Mouse (Mus musculus) retina, embryonic 14.5 days (tissue): ENCODE measurements around the gene Map7.
A peak's percentile ranks its signal among the peaks of the same experiment; 100 is the strongest.

Experiments used
- DNase-seq: peaks from one replicate; pipeline ENCODE4 v3.0.0-alpha.2; 2015; ENCODE audit warnings: low spot score

The Map7 gene

DNA sequence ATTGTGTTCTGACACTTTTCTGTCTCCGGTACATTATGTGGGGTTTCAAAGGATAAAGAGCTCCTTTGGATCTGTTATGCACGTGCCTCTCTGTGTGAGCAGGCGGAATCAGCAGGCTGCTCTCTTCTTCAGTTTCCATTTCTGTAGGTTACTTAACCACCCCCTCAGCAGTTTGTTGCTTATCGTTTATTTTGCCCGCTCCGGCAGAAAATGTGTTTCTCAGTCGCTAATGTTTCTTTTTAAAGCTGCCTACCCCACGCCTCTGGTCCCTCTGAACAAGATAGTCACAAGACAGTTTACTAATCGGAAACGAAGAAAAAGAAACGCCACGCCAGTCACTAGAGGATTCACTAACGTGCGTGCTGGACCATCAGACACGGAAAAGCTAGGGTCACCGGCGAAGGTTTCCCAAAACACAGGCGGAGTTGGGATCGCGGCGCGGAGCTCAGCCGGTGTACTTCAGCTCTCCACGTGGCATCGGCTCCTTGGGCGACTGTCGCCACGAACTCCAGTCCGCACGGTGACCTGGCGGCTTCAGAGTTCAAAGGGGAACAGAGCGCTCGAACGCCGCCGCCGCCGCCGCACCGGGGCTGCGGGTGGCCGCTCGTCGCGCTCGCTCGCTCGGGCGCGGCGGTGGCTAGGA, at the start of gene Map7:
Gene Map7 (plus strand): TSS at position 342 of the 643 bp plus-strand sequence.
- DNase-seq, result no peak

DNA sequence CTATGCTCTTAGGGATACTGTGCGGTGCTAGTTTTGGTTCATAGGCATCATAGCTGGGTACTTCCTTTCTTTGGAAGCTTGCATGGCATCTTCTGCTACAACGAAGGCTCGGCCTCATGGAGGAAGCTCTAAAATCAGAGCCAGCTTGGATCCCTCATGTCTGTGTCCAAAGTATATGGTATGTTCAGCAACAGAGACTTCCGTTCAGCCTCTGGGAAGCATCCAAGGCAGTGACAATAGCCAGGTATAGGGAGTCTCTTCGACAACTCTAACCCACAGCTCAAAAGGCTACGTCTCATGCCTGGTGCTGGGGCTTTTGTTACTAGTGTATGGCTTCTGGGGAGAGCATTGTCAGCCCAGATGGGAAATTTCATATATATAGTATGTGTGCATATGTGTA, 46.8 kb upstream of the Map7 start:
- DNase-seq, result no peak

DNA sequence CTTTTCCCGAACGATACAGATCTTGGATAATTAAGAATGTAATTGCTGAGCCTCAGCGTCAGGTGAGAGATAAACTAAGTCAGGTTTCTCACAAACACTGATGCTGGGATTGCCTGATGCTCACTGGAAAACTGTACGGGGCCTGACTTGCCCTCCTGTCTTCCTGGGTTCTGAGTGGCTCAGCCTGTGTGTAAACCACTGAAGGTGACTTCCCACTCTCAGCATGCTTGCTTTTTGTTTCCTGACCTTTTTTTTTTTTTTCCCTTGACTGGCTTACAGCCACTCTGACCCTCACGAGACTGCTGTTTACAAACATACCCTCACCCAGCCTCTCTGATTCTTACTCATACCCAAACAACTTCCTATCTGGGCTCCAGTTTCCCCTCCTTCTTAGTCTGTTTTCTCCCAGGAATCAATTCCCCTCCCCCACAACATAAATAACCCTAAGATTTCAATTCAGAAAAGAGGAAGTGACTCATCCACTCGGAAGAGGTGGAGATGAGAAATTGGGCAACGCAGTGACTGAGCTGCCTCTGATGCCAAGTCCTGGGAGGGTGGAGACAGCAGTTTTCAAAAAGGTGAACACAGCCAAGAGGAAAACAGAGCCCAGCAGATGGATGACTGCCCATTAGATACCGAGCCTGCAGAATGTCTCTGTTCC, 43.9 kb upstream of the Map7 start:
- DNase-seq, result no peak

DNA sequence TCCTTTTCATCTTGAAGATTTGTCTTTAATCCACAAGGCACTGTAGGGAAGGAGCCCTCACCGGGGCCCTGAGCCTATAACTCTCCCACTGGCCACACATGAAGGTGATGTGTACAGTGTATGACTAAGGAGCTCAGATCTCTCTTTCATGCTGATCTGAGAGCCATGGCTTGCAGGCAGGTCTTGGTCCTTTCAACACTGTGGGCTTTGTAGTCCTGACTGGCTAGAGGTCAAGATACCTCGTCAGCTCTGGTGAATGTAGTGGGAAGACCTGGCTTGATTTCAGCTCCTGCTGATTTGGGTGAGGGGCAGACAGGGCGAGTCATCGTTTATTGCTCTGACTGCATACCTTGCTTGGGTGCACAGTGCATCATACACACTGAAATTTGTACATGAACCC, 42.7 kb upstream of the Map7 start:
- no peak for DNase-seq

DNA sequence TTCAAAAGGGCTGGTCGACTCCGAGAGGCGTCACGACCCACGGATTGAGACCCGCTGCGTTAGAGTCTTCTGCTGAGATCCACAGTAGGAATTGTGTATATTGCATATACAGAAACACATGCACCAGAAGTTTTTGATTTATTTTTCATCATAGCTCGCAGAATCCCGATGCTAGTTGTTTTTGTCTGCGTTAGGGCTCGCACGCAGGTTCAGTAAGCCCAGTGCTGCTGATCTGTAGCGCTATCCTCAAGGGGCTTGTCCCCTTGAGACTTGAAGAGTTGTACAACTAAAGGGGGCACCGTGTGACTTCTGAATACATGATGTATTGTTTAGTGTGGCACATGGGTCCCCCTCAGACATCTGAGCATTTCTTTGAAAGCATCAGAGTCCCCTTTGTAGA, 41.2 kb upstream of the Map7 start:
- no peak for DNase-seq

DNA sequence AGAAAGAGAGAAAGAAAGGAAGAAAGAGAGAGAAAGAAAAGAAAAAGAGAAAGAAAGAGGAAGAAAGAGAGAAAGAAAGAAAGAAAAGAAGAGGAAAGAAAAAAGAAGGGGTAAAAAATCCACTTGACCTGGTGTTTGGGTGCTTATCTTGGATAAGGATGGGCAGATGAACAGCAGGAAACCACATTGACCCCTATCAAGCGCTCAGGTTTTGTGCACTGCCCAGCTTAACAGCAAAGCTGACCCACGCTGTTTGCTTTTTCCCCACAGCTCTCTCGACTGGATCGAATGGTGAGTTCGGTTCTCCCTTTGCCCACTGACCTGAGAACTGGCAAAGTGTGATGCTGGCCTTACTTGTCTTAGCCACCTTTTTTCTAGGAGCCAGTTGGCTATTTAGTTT, 36.8 kb upstream of the Map7 start:
- no peak for DNase-seq

DNA sequence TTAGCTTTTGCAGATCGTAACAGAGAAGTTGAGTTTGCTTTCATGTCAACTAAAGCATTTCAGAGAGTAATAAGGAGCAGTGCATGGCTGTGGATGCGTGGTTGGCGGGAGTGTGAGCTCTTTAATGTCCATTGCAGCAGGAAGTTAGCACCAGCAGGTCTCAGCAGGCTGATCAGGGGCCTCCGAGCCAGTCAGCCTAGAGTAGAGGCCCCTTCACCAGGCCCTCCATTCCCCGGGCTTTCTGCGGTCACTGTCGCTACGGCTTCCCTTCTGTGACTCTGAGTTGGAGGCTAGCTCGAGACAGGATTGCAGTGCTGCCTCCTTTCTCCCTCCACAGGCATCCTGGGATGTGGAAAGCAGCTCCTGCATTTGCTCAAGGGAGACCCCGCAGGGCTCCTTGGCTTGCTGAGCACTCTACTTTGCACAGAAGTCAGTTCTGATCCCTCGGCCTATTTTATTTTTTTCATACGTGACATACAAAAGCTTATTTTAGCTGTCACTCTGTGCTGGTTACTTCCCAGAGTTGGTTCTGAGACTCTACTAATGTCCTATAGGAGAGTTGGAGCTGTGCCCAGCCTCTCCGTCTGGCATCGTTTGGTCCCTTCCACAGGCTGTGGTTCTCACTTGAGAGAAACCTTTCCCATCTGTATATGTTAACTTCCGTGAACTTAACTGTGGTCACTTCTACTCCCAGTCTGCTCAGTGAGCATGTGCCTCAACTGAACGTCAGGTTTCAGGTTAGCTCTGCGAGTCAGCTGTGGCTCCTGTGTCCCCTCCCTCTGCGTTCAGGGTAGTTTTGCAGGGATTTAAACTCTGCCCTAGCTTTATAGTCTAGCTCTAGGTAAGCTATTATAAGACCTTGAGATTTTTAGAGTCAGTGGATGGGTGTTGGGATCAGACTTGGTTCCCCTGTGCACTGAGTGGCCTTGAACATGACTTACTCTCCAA, 36.0 kb upstream of the Map7 start:
- DNase-seq, result no peak

DNA sequence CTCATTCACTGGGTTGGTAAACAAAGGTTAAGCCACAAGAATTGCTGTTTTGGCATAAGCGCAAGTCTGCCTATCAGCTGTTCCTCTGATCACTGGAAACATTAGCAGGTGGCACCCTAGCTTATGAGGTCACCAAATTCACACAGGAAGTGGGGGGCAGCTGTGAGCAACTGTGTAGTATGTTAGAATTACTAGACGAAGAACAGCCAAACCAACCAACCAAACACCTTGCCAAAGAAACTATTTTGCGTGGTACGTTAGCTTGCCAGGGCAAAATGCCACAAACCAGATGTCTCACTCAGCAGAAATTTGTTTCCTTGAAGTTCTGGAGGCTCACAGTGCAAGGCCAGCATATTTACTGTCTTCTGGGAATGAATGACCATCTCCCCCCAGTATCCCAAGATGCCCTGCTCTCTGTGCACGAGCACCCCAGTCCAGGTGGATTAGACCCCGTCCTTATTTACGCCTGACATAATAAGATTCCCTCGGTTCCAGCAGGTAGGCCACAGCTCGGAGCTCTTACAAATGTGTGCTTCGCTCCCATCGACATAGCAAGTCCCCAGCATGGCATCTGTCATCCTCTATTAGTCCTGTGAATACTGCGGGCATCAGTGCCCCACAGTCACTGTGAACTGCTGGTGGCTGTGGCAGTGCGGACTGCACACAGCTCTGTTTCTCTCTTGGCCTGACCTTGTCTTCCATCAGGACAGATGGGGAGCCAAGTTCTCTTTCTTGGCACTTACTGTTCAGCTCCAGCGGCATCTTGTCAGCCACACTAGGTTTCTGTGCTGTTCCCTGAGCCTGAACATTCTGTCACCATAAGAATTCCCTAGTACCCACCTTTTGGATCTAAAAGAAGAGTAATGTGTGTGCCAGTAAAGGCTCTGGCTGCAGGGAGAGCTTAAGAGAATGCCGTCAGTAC, 28.5 kb upstream of the Map7 start:
- no peak for DNase-seq

DNA sequence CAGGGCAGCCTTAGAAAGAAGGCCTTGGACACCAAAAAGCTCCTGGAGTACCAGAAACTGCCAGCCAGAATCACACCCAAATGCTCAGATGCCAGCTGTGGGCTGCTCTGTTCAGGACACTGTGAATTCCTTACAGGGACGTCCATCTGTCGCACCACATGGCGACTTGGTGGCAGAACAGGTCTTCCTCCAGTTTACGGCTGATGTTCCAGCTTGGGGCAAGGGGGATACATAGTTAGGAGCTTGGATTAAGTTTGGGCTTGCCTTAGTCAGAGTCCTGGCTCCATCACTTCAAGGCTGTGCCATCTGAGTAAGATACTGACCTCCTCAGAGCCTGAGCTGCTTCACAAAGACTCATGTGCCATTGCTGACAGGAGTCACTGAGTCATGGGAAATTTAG, 26.3 kb upstream of the Map7 start:
- no peak for DNase-seq

DNA sequence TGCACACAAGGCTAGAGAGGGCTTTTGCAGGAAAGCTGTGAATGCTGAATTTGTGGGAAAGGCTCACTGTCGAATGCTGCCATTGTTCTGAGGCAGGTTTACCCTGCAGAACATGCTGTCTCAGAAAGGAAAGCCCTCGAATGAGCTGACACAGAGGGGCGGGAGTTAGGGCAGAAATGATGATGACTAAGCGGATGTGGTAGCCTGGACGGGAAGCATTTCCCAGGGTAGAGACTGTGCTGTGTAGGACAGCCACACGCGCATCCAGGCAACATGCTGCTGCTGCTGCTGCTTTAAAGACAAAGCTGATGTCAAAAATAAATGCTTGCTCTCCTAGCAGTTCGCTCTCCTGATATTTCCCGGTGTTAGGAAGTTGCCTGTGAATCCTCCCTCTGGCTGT, 24.9 kb upstream of the Map7 start:
- peak; percentile 18 for DNase-seq

DNA sequence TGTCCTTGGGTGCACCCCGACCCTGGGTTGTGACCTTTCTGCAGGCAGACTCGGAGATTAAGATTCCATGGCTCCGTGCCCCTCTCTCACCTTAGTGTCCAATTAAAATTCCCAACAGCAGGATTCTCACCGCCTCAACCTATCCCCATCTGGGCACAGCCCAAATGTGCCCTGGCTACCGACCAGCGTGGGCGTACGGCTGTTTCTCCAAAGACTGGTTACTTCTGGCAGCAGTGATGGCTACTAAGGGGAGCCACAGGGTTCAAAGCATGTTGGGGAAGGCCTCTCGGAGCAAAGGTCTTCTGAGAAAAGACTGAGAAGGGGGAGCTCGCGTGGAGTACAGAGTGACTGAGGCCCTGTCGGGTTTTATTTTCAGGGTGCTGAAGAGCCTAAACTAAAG, 23.7 kb upstream of the Map7 start:
- no peak for DNase-seq

DNA sequence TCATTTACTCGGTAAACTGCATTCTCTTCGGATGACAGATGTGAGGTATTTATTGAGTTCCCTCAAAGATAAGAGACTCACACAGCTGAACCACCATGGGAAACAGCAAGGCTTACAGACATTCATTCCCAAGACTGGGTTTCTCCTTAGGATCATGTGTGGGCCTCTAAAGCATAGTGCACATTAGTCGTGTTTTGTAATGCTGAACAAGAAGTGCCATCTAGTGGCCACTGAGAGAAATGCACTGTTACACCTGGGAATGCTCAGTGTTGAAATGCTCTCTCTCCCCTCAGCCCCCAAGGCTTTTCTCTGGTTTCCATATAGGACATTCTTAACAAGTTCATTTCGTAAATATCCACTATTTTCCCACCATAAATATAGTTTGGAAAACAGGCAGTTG, 23.0 kb upstream of the Map7 start:
- DNase-seq, result peak; percentile 86

DNA sequence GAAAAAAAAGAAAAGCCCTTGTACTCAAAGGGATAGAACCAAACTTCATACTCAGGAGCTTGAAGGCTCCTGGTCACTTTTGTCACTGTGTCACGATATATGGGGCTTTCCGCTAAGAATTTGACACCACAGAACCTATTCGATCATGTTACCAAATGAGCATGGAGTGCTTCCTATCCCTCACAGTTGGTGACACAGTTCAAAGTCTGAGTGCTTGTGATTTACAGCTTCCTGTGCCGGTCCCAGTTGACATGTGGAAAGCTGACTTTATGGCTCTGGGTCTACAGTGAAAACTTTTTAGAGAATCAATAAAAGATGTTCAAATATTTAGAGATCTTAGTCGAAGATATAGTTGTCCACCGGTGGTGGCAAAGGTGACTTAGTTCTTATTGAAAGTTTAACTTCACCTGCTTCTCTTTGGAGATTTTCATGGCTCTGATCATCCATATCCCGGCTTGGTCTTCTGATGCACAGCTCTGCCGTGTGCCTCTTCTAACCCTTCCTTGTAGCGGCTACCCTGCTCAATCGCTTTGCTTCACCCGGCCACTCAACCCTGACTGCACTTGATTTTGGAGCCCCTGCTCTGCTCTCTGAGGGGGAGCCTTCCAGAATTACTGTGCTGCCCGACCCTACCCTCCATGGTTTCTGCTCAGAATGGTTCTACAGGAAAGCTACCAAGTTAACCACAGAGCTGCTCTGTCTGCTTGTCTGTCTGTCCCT, 15.2 kb upstream of the Map7 start:
- no peak for DNase-seq

DNA sequence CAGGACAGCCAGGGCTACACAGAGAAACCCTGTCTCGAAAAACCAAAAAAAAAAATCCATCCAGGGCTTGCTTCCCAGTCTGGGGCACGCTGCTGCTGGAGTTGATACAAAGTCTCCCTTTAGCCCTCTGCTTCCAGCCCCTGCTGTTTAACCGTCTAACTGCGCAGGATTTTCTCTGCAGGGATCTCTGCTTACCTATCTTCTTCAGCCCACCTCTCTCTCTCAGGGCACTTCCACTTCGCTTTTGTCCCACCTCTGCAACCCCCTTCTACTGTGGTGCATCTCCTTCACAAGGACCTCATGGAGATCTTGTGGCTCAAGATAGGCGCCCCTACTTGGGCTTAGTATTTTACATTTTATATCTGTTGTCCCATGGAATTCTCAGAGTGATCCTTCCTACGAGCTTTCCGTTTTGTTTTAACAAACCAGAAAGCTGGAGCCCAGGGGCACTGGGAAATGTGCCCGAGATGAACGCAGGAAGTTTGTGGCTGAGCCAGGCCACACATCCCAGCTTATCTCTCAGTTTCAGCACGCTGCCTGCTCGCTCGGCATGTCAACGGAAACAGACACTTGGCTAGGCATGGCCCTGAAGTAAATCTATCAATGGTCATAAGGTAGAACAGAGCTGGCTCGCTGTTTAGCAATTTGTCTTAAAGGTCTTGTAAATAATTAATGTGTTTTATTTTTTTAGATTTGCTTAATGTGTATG, 12.8 kb upstream of the Map7 start:
- DNase-seq, result no peak

DNA sequence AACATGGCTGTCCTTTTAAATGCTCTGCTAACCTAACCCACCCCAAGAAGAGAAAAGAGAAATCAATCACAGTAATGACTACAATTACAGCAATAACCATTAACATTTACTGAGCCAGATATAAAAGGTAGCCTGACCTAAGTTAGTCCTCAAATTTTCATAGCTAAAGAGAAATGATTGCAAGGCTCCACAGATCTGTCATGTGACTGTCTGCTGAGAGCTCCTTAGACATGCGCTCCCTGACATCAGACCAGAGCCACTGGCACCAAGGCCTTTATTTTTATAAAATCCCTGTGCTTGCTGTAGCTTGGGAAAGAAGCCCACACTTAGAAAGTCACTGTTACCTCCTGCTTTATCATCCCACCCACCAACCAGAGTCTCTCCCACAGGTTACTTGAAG, 11.8 kb upstream of the Map7 start:
- no peak for DNase-seq

DNA sequence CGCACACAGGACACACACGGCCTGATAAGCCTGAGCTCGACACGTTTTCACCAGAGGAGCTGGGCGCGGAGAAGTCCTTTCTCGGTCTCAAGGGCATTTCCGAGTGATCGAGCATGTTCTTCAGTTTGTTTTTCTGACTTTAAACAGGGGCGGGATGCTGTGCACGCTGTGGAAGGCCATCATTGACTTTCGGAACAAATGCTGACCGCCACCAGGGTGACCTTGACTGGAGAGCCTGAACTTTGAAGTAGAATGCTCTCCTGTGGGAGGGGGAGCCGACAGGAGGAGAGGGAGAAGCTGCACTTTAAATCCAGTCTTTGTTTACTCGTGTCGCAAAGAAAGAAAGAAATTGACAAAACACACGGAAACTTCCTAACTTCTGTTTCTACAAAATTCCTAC, 6.9 kb upstream of the Map7 start:
- DNase-seq, result no peak

DNA sequence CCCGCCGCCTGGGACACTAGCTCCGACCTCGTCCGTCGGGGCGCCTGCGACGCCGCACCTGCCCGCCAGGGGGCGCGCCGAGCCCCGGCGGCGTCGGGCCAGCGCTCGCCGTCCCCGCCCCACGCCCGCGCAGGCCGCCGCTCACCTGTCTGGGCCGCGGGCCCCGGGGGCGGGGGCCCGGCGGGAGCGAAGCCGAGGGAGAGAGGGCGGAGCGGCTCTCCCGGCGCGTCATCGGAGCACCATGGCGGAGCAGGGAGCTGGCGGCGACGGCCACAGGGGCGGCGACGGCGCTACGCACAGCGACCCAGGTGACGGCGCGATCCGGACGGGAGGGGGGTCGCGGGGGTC, 476 bp downstream of the Map7 start:
- DNase-seq, result peak; percentile 65

DNA sequence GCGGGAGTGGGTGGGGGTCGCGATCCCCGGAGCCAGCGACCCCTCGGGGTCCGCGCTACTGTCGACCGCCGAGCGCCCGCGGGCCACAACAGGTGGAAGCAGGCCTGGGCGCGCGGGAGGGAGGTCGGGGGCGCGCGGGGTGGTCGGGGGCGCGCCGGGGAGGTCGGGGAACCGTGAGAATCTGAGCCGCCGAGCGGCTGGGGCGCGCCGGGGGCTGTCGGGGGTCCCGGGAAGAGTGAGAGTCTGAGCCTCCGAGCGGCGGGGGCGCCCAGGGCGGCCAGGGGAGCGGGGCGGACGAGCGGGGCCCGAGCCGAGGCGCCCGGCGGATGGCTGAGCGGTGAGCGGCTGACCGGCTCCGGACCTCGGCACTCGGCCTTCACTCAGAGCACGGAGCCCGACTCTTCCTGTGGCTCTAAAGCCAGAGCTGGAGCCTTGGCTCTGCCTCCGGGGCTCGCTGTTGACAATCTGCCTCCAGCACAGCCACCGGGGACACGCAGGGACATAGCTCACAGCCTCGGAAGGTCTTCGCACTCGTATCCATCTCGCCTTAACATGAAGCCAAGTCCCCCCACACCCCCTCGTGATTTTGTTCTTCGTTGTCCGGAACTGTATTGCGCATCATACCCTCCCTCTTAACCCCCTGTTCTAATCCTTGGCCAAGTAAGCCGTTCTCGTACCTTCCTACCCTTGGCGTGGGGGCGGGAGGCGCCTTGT, 1.0 kb downstream of the Map7 start:
- peak; percentile 66 for DNase-seq

DNA sequence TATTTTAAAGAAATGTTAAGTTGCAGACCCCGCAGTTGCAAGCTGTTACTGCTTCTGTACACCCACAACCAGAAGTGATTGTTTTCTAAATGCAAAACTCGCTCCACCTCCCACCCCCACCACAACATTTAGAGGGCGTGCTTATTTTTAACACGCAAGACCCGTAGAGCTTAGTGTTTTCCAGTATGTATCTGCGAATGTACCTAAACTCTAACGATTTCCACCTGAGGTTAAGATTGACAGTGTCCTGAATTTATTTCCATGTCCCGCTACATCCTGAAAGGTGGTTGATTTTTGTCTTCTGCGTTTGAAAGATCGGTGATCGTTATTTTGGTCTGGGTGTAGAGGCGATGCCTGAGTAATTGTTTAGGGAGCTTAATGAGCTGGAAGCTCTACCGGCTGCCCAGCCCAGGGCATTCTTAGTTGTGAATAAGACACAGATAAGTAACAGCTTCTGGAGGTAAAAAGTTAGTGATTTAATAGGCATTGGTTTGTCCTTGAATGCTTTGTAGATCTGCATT, 1.6 kb downstream of the Map7 start:
- DNase-seq, result peak; percentile 64

DNA sequence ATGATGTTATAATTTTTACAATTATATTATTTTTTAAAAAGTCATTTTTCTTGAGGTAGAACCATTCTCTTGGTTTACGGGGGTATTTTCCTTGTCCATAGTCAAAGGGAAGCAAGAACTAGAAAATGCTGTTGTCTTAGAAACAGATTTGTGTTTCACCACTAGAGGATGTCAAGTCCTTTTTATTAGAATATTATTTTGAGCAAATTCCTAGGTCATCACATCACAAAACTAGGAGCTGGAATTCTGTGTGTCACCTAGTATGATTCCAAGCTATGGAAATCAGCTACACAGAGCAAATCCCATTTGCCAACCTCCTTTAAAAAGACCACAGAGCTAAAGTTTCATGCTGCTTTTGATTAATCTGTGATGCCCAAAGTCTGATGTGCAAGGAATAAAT, 3.9 kb downstream of the Map7 start:
- DNase-seq, result peak; percentile 58
